Mouse (Mus musculus) MEL (cell line): ENCODE data around the gene Btbd17.

Source experiments
- ETS1 ChIP-seq: IDR thresholded peaks from 2 replicates; pipeline ENCODE4 v1.6.1; 2012; ENCODE audit warnings: low read depth, mild to moderate bottlenecking, inconsistent platforms, low read length, improper control_type of control experiment, moderate library complexity
- GABPA ChIP-seq: IDR thresholded peaks from 2 replicates; pipeline ENCODE4 v1.6.1; 2012; ENCODE audit warnings: low read depth, mild to moderate bottlenecking, inconsistent platforms, low read length, improper control_type of control experiment, moderate library complexity
- NRF1 ChIP-seq: IDR thresholded peaks from 2 replicates; pipeline ENCODE4 v1.6.1; 2014; ENCODE audit warnings: low read depth, mild to moderate bottlenecking, inconsistent platforms, low read length, improper control_type of control experiment, moderate library complexity; ENCODE audit not compliant: poor library complexity, insufficient read depth, severe bottlenecking

GRCm38 (mm10) chr11:114771896-114772295 is 23.8 kb downstream of the Btbd17 start:
- no peak for TF ChIP-seq ETS1
- TF ChIP-seq GABPA = no peak
- no peak for TF ChIP-seq NRF1
